ENCODE assay signal across 22 mouse cellular contexts in genomic region chr16:33523571-33523970, GRCm38 (mm10). TPM values are rescaled to one million over a fixed set of nuclear protein-coding genes. Genes with fewer than 3 reads are reported as not detected.
DNase-seq lines count a peak whose midpoint lies in the region; ATAC-seq and TF ChIP-seq lines count a peak whose summit lies in the region.
"Had no signal": no experiment of that assay in that cellular context is flagged by ENCODE, and none has a peak within 500 bp of the region (broad histone marks: within the 10 kb centered on the region; RNA-seq: fewer than 3 reads in every experiment).

No protein-coding gene starts in this region.

- no peak for TF ChIP-seq CTCF in small intestine, adult 2 months (IDR thresholded peaks at IDR 0.05; ENCODE audit: extremely low read depth, insufficient read length, insufficient replicate concordance, low read depth, low read length)
- no peak for TF ChIP-seq CTCF in lung, adult 2 months (IDR thresholded peaks at IDR 0.05; ENCODE audit: insufficient read depth, low read length)

- H3K9me3 ChIP-seq in heart, embryonic 10.5 days = no peaks in the 10 kb centered on the region
- H3K9me3 ChIP-seq in midbrain, embryonic 11.5 days (ENCODE audit: control insufficient read depth, low read length) = no peaks in the 10 kb centered on the region
- H3K9me3 ChIP-seq in midbrain, embryonic 13.5 days = peaks cover 5% of the 10 kb centered on the region; the same call in 1 of the 2 replicates
- H3K9me3 ChIP-seq: embryonic facial prominence, embryonic 12.5 days; hindbrain, embryonic 15.5 days had no signal

- H3K27me3 ChIP-seq in heart, embryonic 10.5 days (ENCODE audit: insufficient read depth, poor library complexity, severe bottlenecking) = no peaks in the 10 kb centered on the region
- H3K27me3 ChIP-seq in midbrain, embryonic 11.5 days (ENCODE audit: control insufficient read depth, insufficient read depth, low read length) = no peaks in the 10 kb centered on the region
- H3K27me3 ChIP-seq in midbrain, embryonic 13.5 days = no peaks in the 10 kb centered on the region
- no peaks in the 10 kb centered on the region for H3K27me3 ChIP-seq in small intestine, adult 2 months (ENCODE audit: control insufficient read depth, insufficient read depth, low read length)
- H3K27me3 ChIP-seq: CH12.LX; embryonic facial prominence, embryonic 12.5 days; forebrain, embryonic 13.5 days; hindbrain, embryonic 15.5 days; Patski had no signal

- no peaks in the 10 kb centered on the region for H3K36me3 ChIP-seq in heart, embryonic 10.5 days
- no peaks in the 10 kb centered on the region for H3K36me3 ChIP-seq in midbrain, embryonic 11.5 days (ENCODE audit: control insufficient read depth, insufficient read depth, low read length)
- no peaks in the 10 kb centered on the region for H3K36me3 ChIP-seq in midbrain, embryonic 13.5 days
- H3K36me3 ChIP-seq in small intestine, adult 2 months (ENCODE audit: control insufficient read depth, insufficient read depth, low read length) = no peaks in the 10 kb centered on the region
- H3K36me3 ChIP-seq: embryonic facial prominence, embryonic 12.5 days; hindbrain, embryonic 15.5 days had no signal

- no peaks in the 10 kb centered on the region for H3K4me1 ChIP-seq in heart, embryonic 10.5 days
- 0 out of 2 replicates have a peak, but pooled peaks cover 4% of the 10 kb centered on the region for H3K4me1 ChIP-seq in midbrain, embryonic 11.5 days (ENCODE audit: control insufficient read depth, insufficient read depth, low read length)
- H3K4me1 ChIP-seq in midbrain, embryonic 13.5 days (replicated peaks) = 0 out of 2 replicates have a peak, but pooled peaks cover 5% of the 10 kb centered on the region
- H3K4me1 ChIP-seq in small intestine, adult 2 months (ENCODE audit: control insufficient read depth, insufficient read depth, insufficient read length, low read length) = peaks cover 4% of the 10 kb centered on the region; the same call in 1 of the 2 replicates
- no peaks in the 10 kb centered on the region for H3K4me1 ChIP-seq in lung, adult 2 months (ENCODE audit: control insufficient read depth, insufficient read depth, low read length)
- H3K4me1 ChIP-seq: embryonic facial prominence, embryonic 12.5 days; hindbrain, embryonic 15.5 days had no signal

- no peak overlapping the region for H3K27ac ChIP-seq in heart, embryonic 10.5 days
- no peak overlapping the region for H3K27ac ChIP-seq in midbrain, embryonic 11.5 days (ENCODE audit: low read depth, low read length)
- no peak overlapping the region for H3K27ac ChIP-seq in midbrain, embryonic 13.5 days
- peak overlapping the region; percentile 70 for H3K27ac ChIP-seq in small intestine, adult 2 months (ENCODE audit: insufficient read depth, low read depth, low read length)
- H3K27ac ChIP-seq: embryonic facial prominence, embryonic 12.5 days; forebrain, embryonic 13.5 days; gastrocnemius, adult 2 months; hindbrain, embryonic 15.5 days had no signal

- H3K4me3 ChIP-seq in heart, embryonic 10.5 days = no peak overlapping the region
- no peak overlapping the region for H3K4me3 ChIP-seq in midbrain, embryonic 11.5 days (ENCODE audit: low read depth, low read length)
- H3K4me3 ChIP-seq in midbrain, embryonic 13.5 days (replicated peaks) = no peak overlapping the region
- H3K4me3 ChIP-seq in small intestine, adult 2 months (ENCODE audit: low read depth, low read length) = peak overlapping the region; percentile 25
- no peak overlapping the region for H3K4me3 ChIP-seq in lung, adult 2 months (replicated peaks; ENCODE audit: extremely low read depth, low read depth, low read length)
- H3K4me3 ChIP-seq: embryonic facial prominence, embryonic 12.5 days; forebrain, embryonic 13.5 days; gastrocnemius, adult 2 months; hindbrain, embryonic 15.5 days had no signal

- no peak for ATAC-seq in midbrain, embryonic 11.5 days (ENCODE audit: low FRiP score)
- no peak for ATAC-seq in midbrain, embryonic 13.5 days
- ATAC-seq: activated CD4-positive, CD25-positive, alpha-beta regulatory T cell, adult 4 months; forebrain, embryonic 13.5 days; inflammation-experienced regulatory T-cells, adult 6 months; Patski had no signal

- 80% methylated on average over 10 of the region's 10 CpGs for WGBS in heart, embryonic 10.5 days
- WGBS in midbrain, embryonic 11.5 days = 64% methylated on average over 10 of the region's 10 CpGs
- 66% methylated on average over 10 of the region's 10 CpGs for WGBS in midbrain, embryonic 13.5 days
- 25% methylated on average over 10 of the region's 10 CpGs for WGBS in small intestine, adult 2 months
- WGBS in lung, adult 2 months = 62% methylated on average over 10 of the region's 10 CpGs

- no peak for TF ChIP-seq POLR2A in small intestine, adult 2 months (IDR thresholded peaks at IDR 0.05; ENCODE audit: low read depth, low read length)
- TF ChIP-seq POLR2A in lung, adult 2 months (IDR thresholded peaks at IDR 0.05; ENCODE audit: borderline replicate concordance, extremely low read depth, low read depth, low read length) = no peak

- H3K9ac ChIP-seq in midbrain, embryonic 11.5 days (ENCODE audit: low read length) = peak overlapping the region; percentile 16; the same call in 1 of the 2 replicates
- no peak overlapping the region for H3K9ac ChIP-seq in midbrain, embryonic 13.5 days (replicated peaks)
- H3K9ac ChIP-seq: embryonic facial prominence, embryonic 12.5 days; forebrain, embryonic 13.5 days; hindbrain, embryonic 15.5 days had no signal

- H3K4me2 ChIP-seq in midbrain, embryonic 11.5 days = no peak overlapping the region
- H3K4me2 ChIP-seq in midbrain, embryonic 13.5 days (replicated peaks) = no peak overlapping the region
- H3K4me2 ChIP-seq: embryonic facial prominence, embryonic 12.5 days; forebrain, embryonic 13.5 days; hindbrain, embryonic 15.5 days had no signal

- DNase-seq in heart, adult 11 months = peak; percentile 57
- DNase-seq in heart, embryonic 10.5 days (ENCODE audit: low spot score) = no peak
- peak; percentile 87 for DNase-seq in midbrain, embryonic 11.5 days (ENCODE audit: low spot score, missing footprints)
- DNase-seq in lung, adult 2 months = no peak
- no peak for DNase-seq in retina, embryonic 14.5 days (ENCODE audit: low spot score)
- DNase-seq: adrenal gland, postnatal 25 days; cerebellum, adult 8-10 months; cerebellum, postnatal 14 days; embryo, embryonic 11 days; gastrocnemius, adult 2 months; gastrocnemius, postnatal 25 days; heart, postnatal 10 days; heart, postnatal 4 days had no signal

RNA-seq across cellular contexts. Expression of gene Slc12a8, which starts 6.4 kb away (rescaled TPM):
- 0.99 and 1.6 TPM in 2 replicates for polyA plus RNA-seq in heart, embryonic 10.5 days (2016; fragmentation: Nextera tagmentation; extraction: Ambion mirVana)
- 1.2 and 1.3 TPM in 2 replicates for polyA plus RNA-seq in midbrain, embryonic 11.5 days (2014; fragmentation: Nextera tagmentation; extraction: Ambion mirVana)
- polyA plus RNA-seq in midbrain, embryonic 13.5 days (2015; fragmentation: Nextera tagmentation; extraction: Ambion mirVana) = 0.50 and 0.63 TPM in 2 replicates
- polyA plus RNA-seq in small intestine, adult 2 months (2012; rRNA removed) = 20.9 and 46.7 TPM in 2 replicates
- polyA plus RNA-seq in lung, adult 2 months (2012; rRNA removed) = 0.84 and 0.92 TPM in 2 replicates

Comparison
In these comparisons a context has a peak if more than half of its experiments do, and no peak if none do; other contexts are left out.
1. DNase-seq: peak in heart, adult 11 months (single experiment) and midbrain, embryonic 11.5 days (single experiment); none in heart, embryonic 10.5 days (single experiment), lung, adult 2 months (single experiment) and retina, embryonic 14.5 days (single experiment).